Mouse (Mus musculus) MEL (cell line): ENCODE data around the gene Atg7.

Experiments used
- CTCF ChIP-seq, 3 experiments: IDR thresholded peaks in 2 of 3; conservative IDR thresholded peaks in 1 of 3; 2 replicates each; pipeline ENCODE4 v1.5.1; 2011 to 2012; ENCODE audit warnings: low read length in 3 of 3, low read depth in 2 of 3, mild to moderate bottlenecking in 2 of 3, improper control_type of control experiment in 1 of 3, inconsistent platforms in 1 of 3, mixed read lengths in 1 of 3, moderate library complexity in 1 of 3; ENCODE audit not compliant: control insufficient read depth in 1 of 3, insufficient read depth in 1 of 3, poor library complexity in 1 of 3, severe bottlenecking in 1 of 3
- EP300 ChIP-seq, 2 experiments: IDR thresholded peaks; 2 replicates each; pipeline ENCODE4 v1.6.1; 2011; ENCODE audit warnings: improper control_type of control experiment in 2 of 2, low read length in 2 of 2, low read depth in 1 of 2, mild to moderate bottlenecking in 1 of 2
- GABPA ChIP-seq: IDR thresholded peaks from 2 replicates; pipeline ENCODE4 v1.6.1; 2012; ENCODE audit warnings: low read depth, mild to moderate bottlenecking, inconsistent platforms, low read length, improper control_type of control experiment, moderate library complexity
- HCFC1 ChIP-seq: IDR thresholded peaks from 2 replicates; pipeline ENCODE4 v1.6.1; 2012; ENCODE audit warnings: low read depth, mild to moderate bottlenecking, inconsistent platforms, low read length, improper control_type of control experiment, moderate library complexity
- MAX ChIP-seq: IDR thresholded peaks from 2 replicates; pipeline ENCODE4 v1.6.1; 2011; ENCODE audit warnings: low read length, improper control_type of control experiment
- POLR2A ChIP-seq, 2 experiments: IDR thresholded peaks; 2 replicates each; pipeline ENCODE4 v1.6.1; 2011 to 2012; ENCODE audit warnings: low read length in 2 of 2, mild to moderate bottlenecking in 2 of 2, control low read depth in 1 of 2, improper control_type of control experiment in 1 of 2, low read depth in 1 of 2, moderate library complexity in 1 of 2; ENCODE audit not compliant: control insufficient read depth in 1 of 2, insufficient read depth in 1 of 2, poor library complexity in 1 of 2
- POLR2AphosphoS5 ChIP-seq: IDR thresholded peaks from 2 replicates; pipeline ENCODE4 v1.6.1; 2012; ENCODE audit warnings: low read depth, borderline replicate concordance, mild to moderate bottlenecking, inconsistent platforms, low read length, moderate library complexity, mixed read lengths
- USF2 ChIP-seq, 2 experiments: IDR thresholded peaks; 2 replicates each; pipeline ENCODE4 v1.6.1; 2011 to 2012; ENCODE audit warnings: improper control_type of control experiment in 2 of 2, low read length in 2 of 2, borderline replicate concordance in 1 of 2, inconsistent platforms in 1 of 2, low read depth in 1 of 2, mild to moderate bottlenecking in 1 of 2; ENCODE audit not compliant: insufficient read depth in 1 of 2

- TF ChIP-seq CTCF (IDR thresholded peaks at IDR 0.05 in 2 of 3, conservative IDR thresholded peaks at IDR 0.05 in 1 of 3; ENCODE audit: control insufficient read depth in 1 of 3, insufficient read depth in 1 of 3, low read depth in 2 of 3, low read length in 3 of 3, poor library complexity in 1 of 3, severe bottlenecking in 1 of 3) (no peak), MAX (no peak), POLR2A (IDR thresholded peaks at IDR 0.05; ENCODE audit: control insufficient read depth in 1 of 2, insufficient read depth in 1 of 2, low read depth in 1 of 2, low read length in 2 of 2, poor library complexity in 1 of 2) (no peak), EP300 (IDR thresholded peaks at IDR 0.05; ENCODE audit: low read depth in 1 of 2, low read length in 2 of 2) (no peak), HCFC1 (no peak), USF2 (IDR thresholded peaks at IDR 0.05; ENCODE audit: borderline replicate concordance in 1 of 2, insufficient read depth in 1 of 2, low read depth in 1 of 2, low read length in 2 of 2) (no peak), POLR2AphosphoS5 (no peak), GABPA (no peak)
These were observed 240.4 kb downstream of the Atg7 start for GRCm38 (mm10) chr6:114883261-114883740.
